Mouse (Mus musculus) erythroblast, embryonic 14.5 days (primary cell): ENCODE data around the gene Ak9. TPM values are rescaled to one million over a fixed set of nuclear protein-coding genes. Genes with fewer than 3 reads are reported as not detected.
A peak's percentile ranks its signal among the peaks of the same experiment; 100 is the strongest.

Source experiments
- H3K27me3 ChIP-seq: 2 replicates; pipeline ENCODE4 v1.6.1; 2012; ENCODE audit warnings: inconsistent platforms; ENCODE audit not compliant: control insufficient read depth
- H3K36me3 ChIP-seq: 2 replicates; pipeline ENCODE4 v1.6.1; 2012; ENCODE audit warnings: mild to moderate bottlenecking, inconsistent platforms; ENCODE audit not compliant: control insufficient read depth
- H3K4me1 ChIP-seq: 2 replicates; pipeline ENCODE4 v1.6.1; 2012; ENCODE audit warnings: inconsistent platforms; ENCODE audit not compliant: control insufficient read depth
- H3K4me3 ChIP-seq: replicated peaks from 2 replicates; pipeline ENCODE3; 2012; ENCODE audit warnings: moderate library complexity, mild to moderate bottlenecking, inconsistent platforms
- H3K9me3 ChIP-seq: 2 replicates; pipeline ENCODE4 v1.6.1; 2012; ENCODE audit warnings: low read length, inconsistent platforms, mixed read lengths; ENCODE audit not compliant: control insufficient read depth
- GATA1 ChIP-seq: IDR thresholded peaks from 2 replicates; pipeline ENCODE4 v1.6.1; 2012; ENCODE audit warnings: low read length, inconsistent platforms, mixed read lengths
- TAL1 ChIP-seq: IDR thresholded peaks from 3 replicates; pipeline ENCODE4 v1.6.1; 2012; ENCODE audit warnings: low read length, inconsistent platforms, mixed read lengths
- polyA plus RNA-seq: library from polyadenylated mRNA; stranded (reverse); fragments of >175 nt; gene quantifications from 2 replicates; pipeline ENCODE4 v1.2.3, GENCODE M21; 2012

Gene Ak9
- polyA plus RNA-seq, 1 experiment: not detected

- no peak for TF ChIP-seq GATA1
- no peak for TF ChIP-seq TAL1
- H3K4me1 ChIP-seq: peaks cover 65% of the 10 kb centered on the region
- peaks cover 20% of the 10 kb centered on the region for H3K27me3 ChIP-seq
- H3K36me3 ChIP-seq: no peaks in the 10 kb centered on the region
- H3K4me3 ChIP-seq: peak within 1 kb of the TSS; percentile 65
- no peaks in the 10 kb centered on the region for H3K9me3 ChIP-seq
Measured at GRCm38 (mm10) chr10:41476171-41477017, 172.6 kb downstream of the Ak9 start, which contains the start of gene Mical1. Gene Mical1, plus strand, starts transcription at chr10:41476314.

GRCm38 (mm10) chr10:41477018-41477277 is 173.2 kb downstream of the Ak9 start:
- peaks cover 70% of the 10 kb centered on the region for H3K4me1 ChIP-seq
- H3K9me3 ChIP-seq: no peaks in the 10 kb centered on the region
- H3K27me3 ChIP-seq: peaks cover 20% of the 10 kb centered on the region
- H3K4me3 ChIP-seq: peak overlapping the region; percentile 65
- H3K36me3 ChIP-seq: no peaks in the 10 kb centered on the region
- TF ChIP-seq TAL1: no peak

GRCm38 (mm10) chr10:41477278-41478181 is 173.8 kb downstream of the Ak9 start:
- Histone ChIP-seq H3K27me3 (peaks cover 20% of the 10 kb centered on the region), H3K36me3 (no peaks in the 10 kb centered on the region), H3K9me3 (no peaks in the 10 kb centered on the region), H3K4me1 (peaks cover 70% of the 10 kb centered on the region), H3K4me3 (peak overlapping the region; percentile 65)
- TF ChIP-seq TAL1 (no peak), GATA1 (no peak)

GRCm38 (mm10) chr10:41479961-41480360 is 176.2 kb downstream of the Ak9 start:
- H3K27me3 ChIP-seq: peaks cover 20% of the 10 kb centered on the region
- TF ChIP-seq TAL1: no peak
- TF ChIP-seq GATA1: no peak
- no peak overlapping the region for H3K4me3 ChIP-seq
- H3K36me3 ChIP-seq: no peaks in the 10 kb centered on the region
- H3K4me1 ChIP-seq: peaks cover 50% of the 10 kb centered on the region
- H3K9me3 ChIP-seq: no peaks in the 10 kb centered on the region

GRCm38 (mm10) chr10:41480938-41481880 is 177.4 kb downstream of the Ak9 start:
- peaks cover 17% of the 10 kb centered on the region for H3K27me3 ChIP-seq
- H3K36me3 ChIP-seq: peaks cover 4% of the 10 kb centered on the region; the same call in 1 of the 2 replicates
- TF ChIP-seq GATA1 (no peak), TAL1 (peak; percentile 11; the same call in 1 of the 3 replicates)
- peaks cover 38% of the 10 kb centered on the region for H3K4me1 ChIP-seq
- no peak overlapping the region for H3K4me3 ChIP-seq
- H3K9me3 ChIP-seq: no peaks in the 10 kb centered on the region

- Histone ChIP-seq H3K36me3 (peaks cover 14% of the 10 kb centered on the region; the same call in 1 of the 2 replicates), H3K9me3 (no peaks in the 10 kb centered on the region), H3K27me3 (peaks cover 5% of the 10 kb centered on the region), H3K4me3 (no peak overlapping the region), H3K4me1 (peaks cover 26% of the 10 kb centered on the region)
- TF ChIP-seq TAL1: no peak
- TF ChIP-seq GATA1: no peak
Measured at GRCm38 (mm10) chr10:41482446-41482845, 178.7 kb downstream of the Ak9 start.

Other genes with a start within 250 kb of the Ak9 start
- 0.02 TPM in 1 of 2 replicates, not detected in the other for gene Gpr6, start 231.7 kb upstream of the Ak9 start, polyA plus RNA-seq
- gene Fig4, start 720 bp upstream of the Ak9 start, polyA plus RNA-seq: 0.27 and 0.38 TPM in 2 replicates
- gene Zbtb24, start 146.4 kb downstream of the Ak9 start, polyA plus RNA-seq: 0.45 and 0.48 TPM in 2 replicates
- gene Mical1, start 172.3 kb downstream of the Ak9 start, polyA plus RNA-seq: 0.10 and 0.16 TPM in 2 replicates
- gene Smpd2, start 186.4 kb downstream of the Ak9 start, polyA plus RNA-seq: 0.05 and 0.06 TPM in 2 replicates
- gene Ppil6, start 186.5 kb downstream of the Ak9 start, polyA plus RNA-seq: not detected in 2 replicates
- 5.0 and 5.5 TPM in 2 replicates for gene Cd164, start 215.4 kb downstream of the Ak9 start, polyA plus RNA-seq